Mouse (Mus musculus) liver, postnatal 0 days (tissue): ENCODE data around the gene Mettl21e. TPM values are rescaled to one million over a fixed set of nuclear protein-coding genes. Genes with fewer than 3 reads are reported as not detected.
"Not testable (repeated sequence)": the region's sequence is repeated elsewhere in the genome, so short reads cannot be mapped to it uniquely, and the experiment has no call there.

ENCODE experiments used
- ATAC-seq: fragments of 200-750 bp; cut with Nextera tagmentation; 2 replicates; pipeline ENCODE4 v1.8.0; 2017; ENCODE audit warnings: mild to moderate bottlenecking, moderate library complexity
- DNase-seq: peaks from one replicate; pipeline ENCODE4 v3.0.0-alpha.2; 2016
- H3K27ac ChIP-seq: fragments of 300-500 bp; sonication (generic); 2 replicates; pipeline ENCODE4 v1.5.1; 2014; ENCODE audit warnings: antibody characterized with exemption, moderate library complexity, mild to moderate bottlenecking, low read depth
- H3K27me3 ChIP-seq: fragments of 300-500 bp; sonication (generic); 2 replicates; pipeline ENCODE4 v1.6.1; 2014; ENCODE audit warnings: low read length, control low read depth, mixed read lengths; ENCODE audit not compliant: insufficient read depth
- H3K36me3 ChIP-seq: fragments of 300-500 bp; sonication (generic); replicated peaks from 2 replicates; pipeline ENCODE4 v1.6.1; 2014; ENCODE audit warnings: mild to moderate bottlenecking, control low read depth, low read length, moderate library complexity, mixed read lengths; ENCODE audit not compliant: insufficient read depth
- H3K4me1 ChIP-seq: fragments of 300-500 bp; sonication (generic); 2 replicates; pipeline ENCODE4 v1.6.1; 2014; ENCODE audit warnings: antibody characterized with exemption, mild to moderate bottlenecking, control low read depth; ENCODE audit not compliant: insufficient read depth
- H3K4me2 ChIP-seq: fragments of 300-500 bp; sonication (generic); 2 replicates; pipeline ENCODE4 v1.6.1; 2014; ENCODE audit warnings: low read depth, mild to moderate bottlenecking, low read length, moderate library complexity, mixed read lengths
- H3K4me3 ChIP-seq: fragments of 300-500 bp; sonication (generic); 2 replicates; pipeline ENCODE4 v1.5.1; 2014; ENCODE audit warnings: low read depth, low read length
- H3K9ac ChIP-seq: fragments of 300-500 bp; sonication (generic); replicated peaks from 2 replicates; pipeline ENCODE4 v1.6.1; 2014; ENCODE audit warnings: mild to moderate bottlenecking, moderate library complexity
- H3K9me3 ChIP-seq: fragments of 300-500 bp; sonication (generic); 2 replicates; pipeline ENCODE4 v1.6.1; 2016; ENCODE audit warnings: mild to moderate bottlenecking, control low read depth, low read length, mixed read lengths
- CTCF ChIP-seq: sonication (generic); IDR thresholded peaks from 2 replicates; pipeline ENCODE4 v1.5.1; 2016; ENCODE audit warnings: antibody characterized with exemption, low read depth
- EP300 ChIP-seq: IDR thresholded peaks from 2 replicates; pipeline ENCODE4 v1.6.1; 2016; ENCODE audit warnings: antibody characterized with exemption, low read depth, mild to moderate bottlenecking
- WGBS: fragments of 180-500 bp; shearing (Covaris S2); extraction: QIAGEN DNeasy Blood & Tissue Kit; methylation state at CpG from one replicate; pipeline ENCODE4 v1.1.7; 2014; ENCODE audit not compliant: insufficient replicate concordance; 5-methylcytosine and 5-hydroxymethylcytosine counted together
- polyA plus RNA-seq: library from polyadenylated mRNA; unstranded; fragments of >200 nt; fragmentation: Nextera tagmentation; extraction: Ambion mirVana; gene quantifications from 2 replicates; pipeline ENCODE4 v1.2.1, GENCODE M21; 2015

Gene Mettl21e
- polyA plus RNA-seq, result 0.15 TPM in 1 of 2 replicates, not detected in the other

DNA sequence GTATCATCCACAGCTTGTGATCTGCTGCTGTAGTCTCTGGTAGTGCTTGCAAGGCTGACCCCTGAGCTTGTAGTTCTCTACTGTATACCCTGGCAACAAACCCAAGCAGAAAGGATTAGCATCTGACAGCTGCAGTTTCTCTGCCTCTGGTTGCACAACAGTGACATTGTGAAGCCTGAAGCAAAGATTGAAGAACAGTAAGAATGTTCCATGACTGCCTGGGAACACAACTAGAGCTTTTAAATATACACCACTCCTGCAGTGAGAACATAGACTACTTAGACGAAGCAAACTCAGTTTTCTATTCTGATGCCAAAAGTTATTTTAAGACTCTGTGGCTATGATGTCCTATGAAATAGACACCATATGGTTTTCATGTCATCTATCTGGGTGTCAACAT, at the start of gene Mettl21e:
Gene Mettl21e (minus strand): TSS at position 86 of the 400 bp plus-strand sequence.
- Histone ChIP-seq H3K9ac (no peak within 1 kb of the TSS), H3K9me3 (no peaks in the 10 kb centered on the region), H3K4me1 (no peaks in the 10 kb centered on the region), H3K27ac (no peak within 1 kb of the TSS), H3K36me3 (no peaks in the 10 kb centered on the region), H3K27me3 (no peaks in the 10 kb centered on the region), H3K4me3 (no peak within 1 kb of the TSS), H3K4me2 (no peak within 1 kb of the TSS)
- DNase-seq, result no peak
- no peak for TF ChIP-seq CTCF
- no peak for TF ChIP-seq EP300
- ATAC-seq, result no peak
- WGBS, result 56% methylated on average over 1 of the region's 1 CpGs

DNA sequence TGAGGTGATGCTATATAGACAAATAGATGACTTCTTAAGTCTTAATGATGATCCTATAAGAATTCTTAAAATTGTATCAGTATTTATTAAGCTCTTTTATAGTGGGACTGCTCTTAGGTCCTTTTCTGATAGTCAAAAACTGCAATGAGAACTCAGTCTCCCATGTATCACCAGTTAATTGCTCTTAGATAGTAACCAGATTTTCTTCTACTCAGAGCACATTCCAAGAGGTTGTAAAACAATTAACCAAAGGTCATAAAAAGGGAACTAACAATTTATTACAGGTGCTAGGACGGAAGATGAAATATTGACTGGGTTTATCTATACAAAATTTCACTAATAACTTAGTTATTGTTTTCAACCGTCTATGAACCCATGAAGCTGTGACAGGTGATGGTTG, 21.7 kb upstream of the Mettl21e start:
- not testable (repeated sequence) for H3K9me3 ChIP-seq, H3K4me1 ChIP-seq, H3K4me3 ChIP-seq, H3K36me3 ChIP-seq, H3K27ac ChIP-seq, H3K27me3 ChIP-seq, H3K9ac ChIP-seq, ATAC-seq, DNase-seq, H3K4me2 ChIP-seq
- 55% methylated on average over 2 of the region's 2 CpGs for WGBS

DNA sequence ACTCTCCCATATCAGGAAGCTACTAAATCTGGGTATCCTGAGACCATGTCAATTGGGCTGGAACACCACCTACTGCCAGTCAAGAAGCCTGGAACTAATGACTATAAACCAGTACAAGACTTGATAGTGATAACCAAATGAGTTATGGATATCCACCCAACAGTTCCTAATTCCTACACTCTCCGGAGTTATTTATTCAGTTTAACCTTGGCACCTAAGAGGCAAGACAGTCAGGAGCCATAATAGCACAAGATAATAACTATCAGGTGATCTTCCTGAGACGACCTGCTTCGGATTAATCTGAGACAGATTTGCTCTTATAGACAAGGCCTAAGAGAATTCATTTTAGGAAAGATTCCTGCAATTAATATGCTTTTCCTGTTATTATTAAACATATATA, 21.2 kb upstream of the Mettl21e start:
- no peak overlapping the region for H3K27ac ChIP-seq
- DNase-seq (no peak), ATAC-seq (no peak)
- no peak overlapping the region for H3K4me3 ChIP-seq
- H3K27me3 ChIP-seq, result no peaks in the 10 kb centered on the region
- TF ChIP-seq EP300, result no peak
- 73% methylated on average over 3 of the region's 3 CpGs for WGBS
- H3K9me3 ChIP-seq, result no peaks in the 10 kb centered on the region
- H3K36me3 ChIP-seq, result no peaks in the 10 kb centered on the region
- H3K9ac ChIP-seq, result no peak overlapping the region
- H3K4me2 ChIP-seq, result no peak overlapping the region
- H3K4me1 ChIP-seq, result no peaks in the 10 kb centered on the region

DNA sequence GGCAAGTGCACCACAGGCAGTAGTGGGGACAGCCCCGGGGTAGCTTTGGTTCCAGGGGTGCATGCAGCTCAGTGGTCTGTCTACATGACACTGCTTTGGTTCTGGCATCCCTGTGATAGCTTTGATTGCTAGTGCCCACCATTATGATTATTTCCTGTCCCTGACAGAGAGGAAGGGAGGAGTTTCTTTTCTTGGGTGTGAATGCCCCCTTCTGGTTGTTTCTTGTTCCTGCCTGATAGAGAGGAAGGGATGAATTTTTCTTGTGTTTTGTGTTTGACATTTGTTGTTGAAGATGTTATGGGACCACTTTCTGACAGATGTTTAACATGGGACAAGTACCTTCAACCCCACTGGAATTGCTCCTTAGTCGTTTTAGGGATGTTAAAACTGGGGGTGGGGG, 18.5 kb upstream of the Mettl21e start:
- no peaks in the 10 kb centered on the region for H3K4me1 ChIP-seq
- ATAC-seq, result no peak
- H3K9ac ChIP-seq, result no peak overlapping the region
- H3K27me3 ChIP-seq, result no peaks in the 10 kb centered on the region
- TF ChIP-seq EP300, result no peak
- peak; percentile 25; the same call in 1 of the 2 replicates for TF ChIP-seq CTCF
- DNase-seq, result no peak
- H3K27ac ChIP-seq, result no peak overlapping the region
- H3K36me3 ChIP-seq, result no peaks in the 10 kb centered on the region
- no peak overlapping the region for H3K4me3 ChIP-seq
- no peaks in the 10 kb centered on the region for H3K9me3 ChIP-seq
- 67% methylated on average over 2 of the region's 2 CpGs for WGBS
- no peak overlapping the region for H3K4me2 ChIP-seq

DNA sequence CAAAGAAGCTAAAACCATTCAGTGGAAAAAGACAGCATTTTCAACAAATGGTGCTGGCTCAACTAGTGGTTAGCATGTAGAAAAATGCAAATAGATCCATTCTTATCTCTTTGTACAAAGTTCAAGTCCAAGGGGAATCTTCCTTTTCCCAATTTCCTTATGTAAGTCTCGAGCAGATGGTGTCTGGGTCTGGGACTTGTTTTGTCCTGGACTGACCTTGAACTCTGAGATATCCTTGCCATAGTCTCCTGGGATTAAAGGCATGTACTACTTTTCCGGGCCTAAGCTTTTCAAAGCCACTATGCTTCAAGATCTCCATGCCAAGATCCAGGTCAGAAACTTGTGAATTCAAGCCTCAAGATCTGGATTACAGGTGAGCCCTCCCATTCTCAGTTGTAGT, 16.6 kb upstream of the Mettl21e start:
- DNase-seq (no peak), ATAC-seq (no peak)
- TF ChIP-seq CTCF (no peak), EP300 (no peak)
- 57% methylated on average over 2 of the region's 2 CpGs for WGBS
- Histone ChIP-seq H3K27me3 (no peaks in the 10 kb centered on the region), H3K9me3 (no peaks in the 10 kb centered on the region), H3K4me2 (no peak overlapping the region), H3K27ac (no peak overlapping the region), H3K4me3 (no peak overlapping the region), H3K9ac (no peak overlapping the region), H3K4me1 (no peaks in the 10 kb centered on the region), H3K36me3 (no peaks in the 10 kb centered on the region)

DNA sequence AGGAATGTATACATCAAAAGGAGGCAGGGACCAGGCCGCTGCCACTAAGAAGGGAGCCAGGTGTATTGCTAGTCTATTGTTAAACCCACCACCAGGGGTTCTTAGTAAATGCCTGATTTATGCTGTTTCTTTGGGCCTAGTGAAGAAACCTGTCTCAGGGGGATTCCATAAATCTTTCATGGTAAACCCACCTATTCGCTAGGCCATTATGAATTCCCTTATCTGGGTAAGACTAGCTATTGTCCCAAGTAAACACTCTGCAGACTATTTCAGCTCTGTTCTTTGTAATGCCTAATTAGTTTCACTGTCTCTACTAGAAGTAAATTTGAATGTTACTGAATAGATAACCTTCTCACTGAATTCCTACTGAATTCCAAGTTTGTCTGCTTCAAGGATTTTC, 15.8 kb upstream of the Mettl21e start:
- not testable (repeated sequence) for H3K36me3 ChIP-seq, H3K27me3 ChIP-seq, DNase-seq, H3K4me1 ChIP-seq, H3K4me2 ChIP-seq, H3K4me3 ChIP-seq, H3K9me3 ChIP-seq, H3K27ac ChIP-seq, ATAC-seq, H3K9ac ChIP-seq
- WGBS, result 91% methylated on average over 2 of the region's 2 CpGs

DNA sequence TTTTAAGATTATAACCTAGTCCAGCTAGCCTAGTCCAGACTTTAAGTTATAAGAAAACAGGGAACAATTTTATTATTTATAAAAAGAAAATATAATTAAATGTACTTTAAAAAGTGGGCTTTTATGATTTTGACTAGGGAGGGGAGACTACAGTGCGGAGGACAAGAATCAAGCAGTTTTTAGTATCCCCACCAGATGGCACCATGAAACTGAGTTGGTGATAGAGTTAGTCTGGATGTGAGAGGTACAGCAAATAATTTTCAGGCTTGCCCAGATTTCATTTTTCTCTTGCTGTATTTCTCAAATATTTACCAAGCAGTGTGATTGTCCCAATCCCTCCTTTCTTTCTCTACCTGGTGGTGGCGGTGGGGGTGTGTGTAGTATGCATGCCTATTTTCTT, 10.3 kb upstream of the Mettl21e start:
- TF ChIP-seq EP300, result no peak
- peak; percentile 39 for TF ChIP-seq CTCF
- Histone ChIP-seq H3K4me2 (no peak overlapping the region), H3K4me3 (no peak overlapping the region), H3K27ac (no peak overlapping the region), H3K27me3 (no peaks in the 10 kb centered on the region), H3K36me3 (no peaks in the 10 kb centered on the region), H3K9ac (no peak overlapping the region), H3K9me3 (no peaks in the 10 kb centered on the region), H3K4me1 (no peaks in the 10 kb centered on the region)
- WGBS, result 52% methylated on average over 2 of the region's 2 CpGs
- DNase-seq, result no peak
- no peak for ATAC-seq
